Mouse (Mus musculus): ENCODE measurements around the gene Alx1.

DNA sequence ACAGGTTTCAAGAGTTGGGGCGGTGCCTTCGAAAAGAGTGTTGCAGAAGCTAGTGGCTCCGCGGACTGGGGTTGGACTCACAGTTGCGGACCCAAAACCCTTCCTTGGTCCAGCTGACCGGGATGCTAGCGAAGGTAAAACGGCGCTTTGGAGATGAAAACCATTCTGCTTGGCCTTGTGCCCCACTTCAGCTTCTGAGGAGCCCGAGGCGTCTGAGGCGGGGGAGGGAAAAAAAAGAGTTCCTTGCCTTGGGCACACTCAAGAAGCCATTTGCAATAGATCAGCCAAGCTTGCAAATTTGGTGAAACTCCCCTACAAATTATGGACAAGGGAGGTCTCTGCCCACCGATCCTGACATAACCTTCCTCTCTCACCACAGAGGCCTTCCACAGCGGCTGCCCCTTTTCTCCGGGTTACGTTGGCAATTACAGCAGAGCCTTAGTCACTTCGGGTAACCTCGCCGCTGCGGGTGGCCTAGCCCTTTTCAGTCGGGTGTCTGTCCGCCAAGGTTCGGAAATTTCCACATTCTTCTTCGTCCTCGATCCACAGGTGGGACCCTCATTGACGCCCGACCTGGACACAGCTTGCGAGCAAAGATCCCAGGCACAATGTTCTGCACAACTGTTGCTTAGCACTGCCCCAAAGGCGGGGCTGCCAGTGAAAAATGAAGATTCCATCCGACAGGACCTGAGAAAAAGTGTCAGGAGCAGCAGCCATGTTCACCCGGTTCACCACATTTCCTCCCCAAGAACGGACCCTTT lies at the start of gene Alx1:
- TF ChIP-seq POLR2A (IDR thresholded peaks at IDR 0.05; ENCODE audit: borderline replicate concordance, extremely low read depth, low read depth, low read length) (no peak), CTCF (IDR thresholded peaks at IDR 0.05; ENCODE audit: insufficient read depth, low read length) (no peak)
